Mouse (Mus musculus): ENCODE measurements around the gene Agt. TPM values are rescaled to one million over a fixed set of nuclear protein-coding genes. Genes with fewer than 3 reads are reported as not detected.
A peak's percentile ranks its signal among the peaks of the same experiment; 100 is the strongest.

Gene Agt
- polyA plus RNA-seq, 1 experiment from 2014 or later, result not detected

DNA sequence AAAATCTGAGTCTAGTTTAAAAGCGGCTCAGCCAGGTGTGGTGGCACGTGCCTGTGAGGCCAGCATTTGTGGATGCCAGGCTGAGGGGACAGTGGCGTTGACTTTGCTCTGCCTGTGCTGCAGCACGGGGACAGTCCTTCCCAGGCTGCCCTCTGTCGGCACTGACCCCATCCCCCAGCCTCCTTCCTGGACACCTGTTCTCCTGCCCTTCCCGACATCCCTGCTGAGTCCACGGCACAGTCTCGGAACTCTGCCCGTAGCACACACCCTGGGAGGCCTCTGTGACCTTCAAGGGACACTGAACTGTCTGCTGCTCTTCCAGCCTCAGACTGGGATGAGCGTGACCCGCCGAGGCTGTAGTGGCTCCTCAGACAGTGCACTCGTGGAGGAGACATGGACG, 39.4 kb downstream of the Agt start:
- H3K4me1 ChIP-seq (ENCODE audit: control insufficient read depth, insufficient read depth, low read length), result no peaks in the 10 kb centered on the region
- DNase-seq (ENCODE audit: low spot score) (no peak), ATAC-seq (ENCODE audit: insufficient number of reproducible peaks, low FRiP score, low TSS enrichment, low read depth) (no peak)
- no peaks in the 10 kb centered on the region for H3K9me3 ChIP-seq (ENCODE audit: control insufficient read depth, low read length)
- 89% methylated on average over 14 of the region's 14 CpGs for WGBS
- no peaks in the 10 kb centered on the region for H3K27me3 ChIP-seq (ENCODE audit: control insufficient read depth, insufficient read depth, low read length)
- no peak overlapping the region for H3K4me2 ChIP-seq (ENCODE audit: low read depth, severe bottlenecking)
- H3K4me3 ChIP-seq (ENCODE audit: low read depth, low read length), result no peak overlapping the region
- H3K9ac ChIP-seq (ENCODE audit: low read length), result no peak overlapping the region
- peaks cover 7% of the 10 kb centered on the region; the same call in 1 of the 2 replicates for H3K36me3 ChIP-seq (ENCODE audit: control insufficient read depth, insufficient read depth, low read length)
- no peak overlapping the region for H3K27ac ChIP-seq (replicated peaks; ENCODE audit: low read depth, low read length)

DNA sequence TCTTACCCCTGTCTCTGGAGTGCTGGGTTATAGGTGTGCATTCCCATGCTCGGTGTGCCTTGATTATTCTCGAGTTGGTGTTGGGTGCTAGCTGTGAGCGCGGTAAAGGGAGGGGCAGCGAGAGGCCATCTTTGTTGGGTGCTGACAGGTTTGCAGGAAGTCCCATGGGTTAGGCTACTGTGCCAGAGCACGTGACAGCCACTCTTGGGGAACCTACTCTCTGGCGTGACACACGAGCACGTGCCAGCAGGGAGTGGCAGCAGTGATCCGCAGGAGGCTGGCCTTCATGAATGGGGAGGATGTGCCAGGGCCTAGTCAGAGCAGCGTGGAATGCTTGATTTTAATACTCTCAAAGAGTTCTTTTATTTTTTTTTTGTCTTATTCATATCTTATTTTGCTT, 43.2 kb downstream of the Agt start:
- Histone ChIP-seq H3K4me3 (ENCODE audit: low read depth, low read length) (no peak overlapping the region), H3K27me3 (ENCODE audit: control insufficient read depth, insufficient read depth, low read length) (no peaks in the 10 kb centered on the region), H3K36me3 (ENCODE audit: control insufficient read depth, insufficient read depth, low read length) (0 out of 2 replicates have a peak, but pooled peaks cover 2% of the 10 kb centered on the region), H3K27ac (replicated peaks; ENCODE audit: low read depth, low read length) (no peak overlapping the region), H3K4me2 (ENCODE audit: low read depth, severe bottlenecking) (no peak overlapping the region), H3K9me3 (ENCODE audit: control insufficient read depth, low read length) (no peaks in the 10 kb centered on the region), H3K9ac (ENCODE audit: low read length) (no peak overlapping the region), H3K4me1 (ENCODE audit: control insufficient read depth, insufficient read depth, low read length) (peaks cover 7% of the 10 kb centered on the region; the same call in 1 of the 2 replicates)
- 95% methylated on average over 11 of the region's 11 CpGs for WGBS
- ATAC-seq (ENCODE audit: insufficient number of reproducible peaks, low FRiP score, low TSS enrichment, low read depth) (no peak), DNase-seq (ENCODE audit: low spot score) (no peak)

DNA sequence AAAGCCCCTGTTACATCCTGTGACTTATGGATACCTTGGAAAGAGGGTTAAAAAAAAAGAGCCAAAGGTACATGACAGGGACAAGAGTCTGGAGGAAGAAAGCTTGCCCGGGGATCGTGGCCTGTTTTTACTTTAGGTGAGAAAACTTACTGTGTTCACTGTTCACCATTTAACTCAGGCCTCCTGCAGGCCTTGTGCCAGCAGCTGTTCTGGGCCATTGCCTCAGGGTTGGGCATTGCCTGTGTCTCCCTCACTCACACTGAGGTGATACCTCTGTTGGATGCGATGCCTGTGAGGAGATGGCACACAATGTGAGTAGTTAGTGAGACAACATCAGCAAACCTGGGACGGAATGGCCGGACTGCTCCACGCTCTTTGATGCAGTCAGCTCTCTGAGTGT, 47.6 kb downstream of the Agt start:
- WGBS, result 93% methylated on average over 6 of the region's 6 CpGs
- 0 out of 2 replicates have a peak, but pooled peaks cover 2% of the 10 kb centered on the region for H3K36me3 ChIP-seq (ENCODE audit: control insufficient read depth, insufficient read depth, low read length)
- H3K27ac ChIP-seq (replicated peaks; ENCODE audit: low read depth, low read length), result no peak overlapping the region
- ATAC-seq (ENCODE audit: insufficient number of reproducible peaks, low FRiP score, low TSS enrichment, low read depth) (no peak), DNase-seq (ENCODE audit: low spot score) (no peak)
- no peak overlapping the region for H3K4me2 ChIP-seq (ENCODE audit: low read depth, severe bottlenecking)
- H3K4me1 ChIP-seq (ENCODE audit: control insufficient read depth, insufficient read depth, low read length), result peaks cover 7% of the 10 kb centered on the region; the same call in 1 of the 2 replicates
- H3K27me3 ChIP-seq (ENCODE audit: control insufficient read depth, insufficient read depth, low read length), result no peaks in the 10 kb centered on the region
- H3K9me3 ChIP-seq (ENCODE audit: control insufficient read depth, low read length), result no peaks in the 10 kb centered on the region
- no peak overlapping the region for H3K9ac ChIP-seq (ENCODE audit: low read length)
- H3K4me3 ChIP-seq (ENCODE audit: low read depth, low read length), result no peak overlapping the region

DNA sequence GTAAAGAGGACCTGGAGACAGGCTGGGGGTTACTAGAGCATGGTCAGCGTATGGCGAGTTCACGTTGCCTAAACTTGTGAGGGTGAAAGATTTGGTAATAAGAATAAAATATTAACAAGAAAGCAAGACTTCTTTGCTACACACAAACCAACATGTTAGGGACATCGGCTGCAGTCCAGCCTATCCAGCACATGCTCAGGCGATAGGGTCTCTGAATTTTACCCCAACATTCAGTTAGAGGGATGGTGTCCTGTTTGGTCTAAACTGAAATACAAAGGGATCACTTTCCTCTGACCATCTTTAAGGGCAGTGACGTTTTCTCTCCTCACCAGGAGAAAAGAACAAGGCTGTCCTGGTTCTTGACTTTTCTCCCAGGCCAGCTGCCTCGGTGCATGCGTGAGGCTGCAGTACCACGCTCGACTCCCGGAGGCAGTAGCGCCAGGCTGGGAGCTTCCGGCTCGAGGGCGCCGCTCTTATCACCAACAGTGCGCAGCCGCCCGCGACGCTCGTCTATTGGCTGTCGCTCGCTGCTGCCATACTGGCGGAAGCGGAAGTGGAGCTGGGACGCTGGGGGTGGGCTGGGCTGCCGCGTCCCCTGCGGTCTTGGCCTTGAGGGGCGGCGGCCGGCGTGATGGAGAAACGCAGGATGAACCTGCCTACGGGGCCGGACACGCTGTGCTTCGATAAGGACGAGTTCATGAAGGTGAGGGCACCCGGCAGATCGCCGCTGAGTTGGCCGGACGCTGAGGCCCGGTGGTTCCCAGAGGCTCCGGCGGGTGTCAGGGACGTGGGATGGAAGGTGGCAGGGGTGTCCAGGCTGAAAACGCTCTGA, 49.0 kb downstream of the Agt start, which contains the start of gene Cog2:
Gene Cog2, plus strand, starts transcription at position 519 of the 832 bp plus-strand sequence.
- no peaks in the 10 kb centered on the region for H3K9me3 ChIP-seq (ENCODE audit: control insufficient read depth, low read length)
- no peaks in the 10 kb centered on the region for H3K36me3 ChIP-seq (ENCODE audit: control insufficient read depth, insufficient read depth, low read length)
- peak within 1 kb of the TSS; percentile 61 for H3K4me3 ChIP-seq (ENCODE audit: low read depth, low read length)
- H3K4me1 ChIP-seq (ENCODE audit: control insufficient read depth, insufficient read depth, low read length), result peaks cover 7% of the 10 kb centered on the region; the same call in 1 of the 2 replicates
- ATAC-seq (ENCODE audit: insufficient number of reproducible peaks, low FRiP score, low TSS enrichment, low read depth), result peak; percentile 97
- H3K27me3 ChIP-seq (ENCODE audit: control insufficient read depth, insufficient read depth, low read length), result no peaks in the 10 kb centered on the region
- peak within 1 kb of the TSS; percentile 67 for H3K4me2 ChIP-seq (ENCODE audit: low read depth, severe bottlenecking)
- no peak within 1 kb of the TSS for H3K27ac ChIP-seq (replicated peaks; ENCODE audit: low read depth, low read length)
- peak; percentile 92 for DNase-seq (ENCODE audit: low spot score)
- H3K9ac ChIP-seq (ENCODE audit: low read length), result peak within 1 kb of the TSS; percentile 73
- WGBS, result 10% methylated on average over 50 of the region's 50 CpGs

DNA sequence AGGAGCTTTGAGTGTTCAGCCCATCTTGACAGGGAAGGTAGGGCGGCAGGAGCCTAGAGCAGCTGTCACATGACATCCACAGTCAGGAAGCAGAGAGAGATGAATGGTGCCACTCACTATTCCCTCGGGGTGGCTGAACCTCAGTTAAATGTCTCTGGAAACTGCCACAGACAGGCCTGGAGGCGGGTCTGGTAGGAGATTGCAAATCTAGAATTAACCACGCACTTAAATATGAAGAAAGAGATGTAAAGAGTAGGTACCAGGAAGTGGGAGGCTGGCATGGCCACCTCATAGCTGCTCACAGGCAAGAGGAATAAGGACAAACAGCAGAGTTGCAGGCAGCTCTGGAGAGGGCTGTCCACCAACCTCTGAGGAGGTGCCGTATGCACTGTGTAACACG, 52.4 kb downstream of the Agt start:
- H3K9me3 ChIP-seq (ENCODE audit: control insufficient read depth, low read length), result no peaks in the 10 kb centered on the region
- ATAC-seq (ENCODE audit: insufficient number of reproducible peaks, low FRiP score, low TSS enrichment, low read depth), result no peak
- WGBS, result 72% methylated on average over 6 of the region's 6 CpGs

DNA sequence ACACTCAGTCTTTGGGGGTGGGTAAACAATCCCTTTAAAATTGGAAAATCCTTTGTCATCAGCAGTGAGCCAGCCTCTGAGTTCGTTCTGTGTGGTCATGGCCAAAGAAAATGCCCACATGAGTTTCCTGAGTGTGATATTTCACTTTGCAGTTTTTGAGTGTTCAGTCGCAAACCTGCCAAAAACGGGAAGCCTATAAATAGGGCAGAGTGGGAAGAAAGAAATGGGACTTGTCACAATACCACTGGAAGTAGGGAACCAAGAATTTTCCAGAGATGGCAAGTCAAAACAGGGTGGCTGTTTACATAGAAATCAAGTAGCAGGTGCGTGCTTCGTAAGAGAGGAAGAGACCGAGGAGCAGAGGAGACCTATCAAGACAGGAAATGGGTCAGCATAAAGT, 53.0 kb downstream of the Agt start:
- WGBS, result 76% methylated on average over 6 of the region's 6 CpGs
- Histone ChIP-seq H3K9ac (ENCODE audit: low read length) (no peak overlapping the region), H3K4me2 (ENCODE audit: low read depth, severe bottlenecking) (no peak overlapping the region), H3K4me3 (ENCODE audit: low read depth, low read length) (no peak overlapping the region), H3K36me3 (ENCODE audit: control insufficient read depth, insufficient read depth, low read length) (no peaks in the 10 kb centered on the region), H3K27me3 (ENCODE audit: control insufficient read depth, insufficient read depth, low read length) (no peaks in the 10 kb centered on the region), H3K9me3 (ENCODE audit: control insufficient read depth, low read length) (no peaks in the 10 kb centered on the region), H3K27ac (replicated peaks; ENCODE audit: low read depth, low read length) (no peak overlapping the region), H3K4me1 (ENCODE audit: control insufficient read depth, insufficient read depth, low read length) (peaks cover 3% of the 10 kb centered on the region; the same call in 1 of the 2 replicates)
- ATAC-seq (ENCODE audit: insufficient number of reproducible peaks, low FRiP score, low TSS enrichment, low read depth), result no peak
- DNase-seq (ENCODE audit: low spot score), result no peak

More for the DNA sequence above, 52.4 kb downstream of the Agt start:
- no peak overlapping the region for H3K4me2 ChIP-seq (ENCODE audit: low read depth, severe bottlenecking)
- no peak overlapping the region for H3K9ac ChIP-seq (ENCODE audit: low read length)
- H3K27ac ChIP-seq (replicated peaks; ENCODE audit: low read depth, low read length), result no peak overlapping the region
- H3K4me3 ChIP-seq (ENCODE audit: low read depth, low read length), result no peak overlapping the region
- H3K27me3 ChIP-seq (ENCODE audit: control insufficient read depth, insufficient read depth, low read length), result no peaks in the 10 kb centered on the region
- peaks cover 7% of the 10 kb centered on the region; the same call in 1 of the 2 replicates for H3K4me1 ChIP-seq (ENCODE audit: control insufficient read depth, insufficient read depth, low read length)
- no peak for DNase-seq (ENCODE audit: low spot score)
- no peaks in the 10 kb centered on the region for H3K36me3 ChIP-seq (ENCODE audit: control insufficient read depth, insufficient read depth, low read length)

DNA sequence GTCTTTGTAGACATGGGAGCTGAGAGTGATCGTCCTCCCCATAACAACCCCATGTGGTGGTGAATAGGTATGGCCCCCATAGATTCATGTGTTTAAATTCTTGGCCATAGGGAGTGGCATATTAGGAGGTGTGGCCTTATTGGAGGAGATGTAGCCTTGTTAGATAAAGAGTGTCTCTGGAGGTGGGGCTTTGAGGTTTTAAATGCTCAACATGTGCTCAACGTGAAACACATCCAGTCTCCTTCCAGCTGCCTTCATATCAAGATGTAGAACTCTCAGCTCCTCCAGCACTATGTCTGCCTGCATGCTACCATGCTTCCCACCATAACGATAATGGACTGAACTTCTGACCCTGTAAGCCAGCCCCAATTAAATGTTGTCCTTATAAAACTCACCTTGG, 53.5 kb downstream of the Agt start:
- H3K9ac ChIP-seq (ENCODE audit: low read length), result no peak overlapping the region
- no peak overlapping the region for H3K27ac ChIP-seq (replicated peaks; ENCODE audit: low read depth, low read length)
- no peak overlapping the region for H3K4me2 ChIP-seq (ENCODE audit: low read depth, severe bottlenecking)
- H3K4me3 ChIP-seq (ENCODE audit: low read depth, low read length), result no peak overlapping the region
- 65% methylated on average over 3 of the region's 3 CpGs for WGBS
- no peak for DNase-seq (ENCODE audit: low spot score)
- no peak for ATAC-seq (ENCODE audit: insufficient number of reproducible peaks, low FRiP score, low TSS enrichment, low read depth)
- no peaks in the 10 kb centered on the region for H3K36me3 ChIP-seq (ENCODE audit: control insufficient read depth, insufficient read depth, low read length)
- H3K4me1 ChIP-seq (ENCODE audit: control insufficient read depth, insufficient read depth, low read length), result no peaks in the 10 kb centered on the region
- no peaks in the 10 kb centered on the region for H3K9me3 ChIP-seq (ENCODE audit: control insufficient read depth, low read length)
- no peaks in the 10 kb centered on the region for H3K27me3 ChIP-seq (ENCODE audit: control insufficient read depth, insufficient read depth, low read length)

DNA sequence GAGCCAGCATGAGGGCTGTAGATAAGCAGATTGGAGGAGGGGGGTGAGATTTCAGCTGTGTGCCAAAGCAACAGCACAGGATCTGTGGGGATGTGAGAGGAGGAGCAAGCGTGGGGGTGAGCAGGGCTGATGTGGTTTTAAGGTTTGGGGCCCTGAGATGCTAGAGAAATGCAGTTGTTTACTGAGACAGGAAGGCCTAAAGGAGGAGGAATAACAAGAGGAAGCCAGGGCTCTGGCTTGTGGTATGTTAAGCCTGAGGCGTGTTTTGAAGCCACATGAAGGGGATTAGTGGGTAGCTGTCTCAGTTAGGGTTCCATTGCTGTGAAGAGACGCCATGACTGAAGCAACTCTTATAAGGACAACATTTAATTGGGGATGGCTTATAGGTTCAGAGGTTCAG, 60.4 kb downstream of the Agt start:
- no peaks in the 10 kb centered on the region for H3K9me3 ChIP-seq (ENCODE audit: control insufficient read depth, low read length)

More for the DNA sequence above, 60.4 kb downstream of the Agt start:
- no peak overlapping the region for H3K27ac ChIP-seq (replicated peaks; ENCODE audit: low read depth, low read length)
- WGBS, result 77% methylated on average over 3 of the region's 3 CpGs
- no peak overlapping the region for H3K9ac ChIP-seq (ENCODE audit: low read length)
- H3K36me3 ChIP-seq (ENCODE audit: control insufficient read depth, insufficient read depth, low read length), result no peaks in the 10 kb centered on the region
- no peak overlapping the region for H3K4me3 ChIP-seq (ENCODE audit: low read depth, low read length)
- no peaks in the 10 kb centered on the region for H3K4me1 ChIP-seq (ENCODE audit: control insufficient read depth, insufficient read depth, low read length)
- no peak for DNase-seq (ENCODE audit: low spot score)
- H3K4me2 ChIP-seq (ENCODE audit: low read depth, severe bottlenecking), result no peak overlapping the region
- ATAC-seq (ENCODE audit: insufficient number of reproducible peaks, low FRiP score, low TSS enrichment, low read depth), result no peak
- H3K27me3 ChIP-seq (ENCODE audit: control insufficient read depth, insufficient read depth, low read length), result no peaks in the 10 kb centered on the region

All from limb, embryonic 11.5 days (tissue).